22 mouse cellular contexts compared by ENCODE assay signal in genomic region chr7:50832799-50833198, GRCm38 (mm10).
"Had no signal": no experiment of that assay in that cellular context is flagged by ENCODE, and none has a peak within 500 bp of the region (broad histone marks: within the 10 kb centered on the region; RNA-seq: fewer than 3 reads in every experiment).

No protein-coding gene starts in this region.

- H3K4me2 ChIP-seq: hindbrain, embryonic 15.5 days; intestine, embryonic 15.5 days; limb, embryonic 13.5 days; liver, embryonic 12.5 days; liver, embryonic 15.5 days; lung, embryonic 15.5 days; midbrain, embryonic 11.5 days; neural tube, embryonic 12.5 days; stomach, embryonic 15.5 days had no signal

- H3K27ac ChIP-seq: hindbrain, embryonic 15.5 days; intestine, embryonic 15.5 days; layer of hippocampus, adult 2 months; limb, embryonic 10.5 days; limb, embryonic 13.5 days; liver, embryonic 12.5 days; liver, embryonic 15.5 days; lung, embryonic 15.5 days; neural tube, embryonic 12.5 days; stomach, embryonic 15.5 days had no signal

- H3K4me1 ChIP-seq: hindbrain, embryonic 15.5 days; intestine, embryonic 15.5 days; liver, embryonic 12.5 days; liver, embryonic 15.5 days; lung, embryonic 15.5 days; megakaryocyte, embryonic 14.5 days; neural tube, embryonic 12.5 days; stomach, embryonic 15.5 days had no signal

- H3K27me3 ChIP-seq: hindbrain, embryonic 15.5 days; intestine, embryonic 15.5 days; limb, embryonic 13.5 days; liver, embryonic 12.5 days; liver, embryonic 15.5 days; lung, embryonic 15.5 days; megakaryocyte, embryonic 14.5 days; neural tube, embryonic 12.5 days; stomach, embryonic 15.5 days had no signal

- H3K36me3 ChIP-seq: hindbrain, embryonic 15.5 days; intestine, embryonic 15.5 days; limb, embryonic 10.5 days; limb, embryonic 13.5 days; liver, embryonic 12.5 days; liver, embryonic 15.5 days; lung, embryonic 15.5 days; neural tube, embryonic 12.5 days; stomach, embryonic 15.5 days had no signal

- H3K9ac ChIP-seq: hindbrain, embryonic 15.5 days; intestine, embryonic 15.5 days; limb, embryonic 13.5 days; liver, embryonic 12.5 days; liver, embryonic 15.5 days; lung, embryonic 15.5 days; neural tube, embryonic 12.5 days; stomach, embryonic 15.5 days had no signal

- DNase-seq: kidney, adult 11 months; kidney, postnatal 10 days; layer of hippocampus, adult 9-11 months; liver; lung, adult 18-20 months; lung, postnatal 10 days; lung, postnatal 36 days; right cerebral cortex, postnatal 25 days; spleen, adult 18-20 months; thymus, postnatal 25 days had no signal

- H3K4me3 ChIP-seq: hindbrain, embryonic 15.5 days; intestine, embryonic 15.5 days; layer of hippocampus, adult 2 months; limb, embryonic 10.5 days; limb, embryonic 13.5 days; liver, embryonic 12.5 days; liver, embryonic 15.5 days; lung, embryonic 15.5 days; megakaryocyte, embryonic 14.5 days; neural tube, embryonic 12.5 days; stomach, embryonic 15.5 days had no signal

- H3K9me3 ChIP-seq: intestine, embryonic 15.5 days; limb, embryonic 10.5 days; limb, embryonic 13.5 days; liver, embryonic 12.5 days; liver, embryonic 15.5 days; lung, embryonic 15.5 days; megakaryocyte, embryonic 14.5 days; neural tube, embryonic 12.5 days; stomach, embryonic 15.5 days had no signal

- ATAC-seq: intestine, embryonic 15.5 days; liver, embryonic 12.5 days had no signal
